12 mouse cellular contexts compared by ENCODE assay signal in the genomic region with DNA sequence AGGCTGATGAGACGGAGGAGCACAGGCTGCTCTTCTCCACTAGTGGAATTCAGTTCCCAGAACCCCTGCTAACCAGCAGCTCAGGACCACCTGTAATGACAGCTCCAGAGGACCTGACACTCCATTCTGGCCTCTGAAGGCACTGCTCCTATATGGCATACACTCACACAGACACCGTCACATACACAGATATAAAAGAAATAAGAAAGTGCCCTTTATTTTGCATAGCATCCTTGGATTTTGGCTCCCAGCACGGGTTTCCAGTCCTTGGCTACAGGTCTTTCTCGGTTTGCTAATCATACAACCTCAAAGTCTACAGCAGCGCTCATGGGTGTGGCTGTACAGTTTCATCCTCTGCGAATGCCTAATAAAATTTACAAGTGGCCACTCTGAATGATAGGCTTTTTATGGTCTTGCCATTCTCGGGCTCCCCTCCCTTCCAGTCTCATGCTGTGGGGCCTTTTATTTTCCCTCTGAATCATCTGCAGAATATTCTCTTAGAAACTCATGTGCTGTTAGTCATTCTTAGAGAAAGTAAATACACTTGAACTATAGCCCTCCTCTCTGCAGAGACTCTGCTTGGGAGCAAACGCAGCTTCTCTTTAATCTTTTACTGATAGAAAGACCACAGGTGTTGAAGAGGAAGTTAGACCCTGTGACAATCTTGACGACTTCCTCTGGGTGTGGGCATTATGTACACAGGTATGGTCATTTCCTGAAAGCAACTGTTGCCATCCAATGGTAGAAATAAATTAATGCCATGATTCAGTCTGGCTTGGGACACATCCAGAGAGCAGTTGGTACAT.
DNase-seq lines count a peak whose midpoint lies in the region; ATAC-seq and TF ChIP-seq lines count a peak whose summit lies in the region.
"Had no signal": no experiment of that assay in that cellular context is flagged by ENCODE, and none has a peak within 500 bp of the region (broad histone marks: within the 10 kb centered on the region; RNA-seq: fewer than 3 reads in every experiment).

No protein-coding gene starts in this region.

- TF ChIP-seq CTCF in lung, postnatal 0 days (IDR thresholded peaks at IDR 0.05), result no peak

- WGBS in lung, postnatal 0 days, result 49% methylated on average over 9 of the region's 9 CpGs
- WGBS in stomach, embryonic 14.5 days, result 61% methylated on average over 9 of the region's 9 CpGs
- 67% methylated on average over 9 of the region's 9 CpGs for WGBS in kidney, embryonic 14.5 days
- WGBS in midbrain, embryonic 16.5 days, result 79% methylated on average over 9 of the region's 9 CpGs

- peak; percentile 52; the same call in 1 of the 2 replicates for TF ChIP-seq EP300 in lung, postnatal 0 days (IDR thresholded peaks at IDR 0.05)

- H3K27me3 ChIP-seq in lung, postnatal 0 days (replicated peaks; ENCODE audit: insufficient read depth, low read length), result no peaks in the 10 kb centered on the region
- no peaks in the 10 kb centered on the region for H3K27me3 ChIP-seq in stomach, embryonic 14.5 days (ENCODE audit: control insufficient read depth, insufficient read depth, low read length)
- H3K27me3 ChIP-seq in kidney, embryonic 14.5 days (ENCODE audit: control insufficient read depth, insufficient read depth, low read length), result no peaks in the 10 kb centered on the region
- H3K27me3 ChIP-seq in midbrain, embryonic 16.5 days (ENCODE audit: control insufficient read depth, insufficient read depth, low read depth, low read length), result no peaks in the 10 kb centered on the region
- H3K27me3 ChIP-seq: limb, embryonic 12.5 days had no signal

- no peak overlapping the region for H3K4me2 ChIP-seq in lung, postnatal 0 days (replicated peaks; ENCODE audit: low read depth, low read length)
- no peak overlapping the region for H3K4me2 ChIP-seq in stomach, embryonic 14.5 days (replicated peaks; ENCODE audit: low read depth, low read length)
- H3K4me2 ChIP-seq in kidney, embryonic 14.5 days (replicated peaks; ENCODE audit: low read depth, low read length), result no peak overlapping the region
- H3K4me2 ChIP-seq in midbrain, embryonic 16.5 days (ENCODE audit: low read length), result no peak overlapping the region
- H3K4me2 ChIP-seq: heart, embryonic 11.5 days; limb, embryonic 12.5 days had no signal

- no peaks in the 10 kb centered on the region for H3K4me1 ChIP-seq in lung, postnatal 0 days (ENCODE audit: insufficient read depth, low read depth, low read length)
- peaks cover 6% of the 10 kb centered on the region; the same call in 1 of the 2 replicates for H3K4me1 ChIP-seq in stomach, embryonic 14.5 days (ENCODE audit: control insufficient read depth, insufficient read depth, low read length)
- H3K4me1 ChIP-seq in kidney, embryonic 14.5 days (ENCODE audit: control insufficient read depth, insufficient read depth, low read length), result peaks cover 8% of the 10 kb centered on the region; the same call in 1 of the 2 replicates
- H3K4me1 ChIP-seq in midbrain, embryonic 16.5 days (ENCODE audit: control insufficient read depth, insufficient read depth, low read length), result no peaks in the 10 kb centered on the region

- no peaks in the 10 kb centered on the region for H3K36me3 ChIP-seq in lung, postnatal 0 days (ENCODE audit: insufficient read depth, low read length)
- H3K36me3 ChIP-seq in stomach, embryonic 14.5 days (ENCODE audit: control insufficient read depth, insufficient read depth, low read length), result no peaks in the 10 kb centered on the region
- H3K36me3 ChIP-seq in kidney, embryonic 14.5 days (ENCODE audit: control insufficient read depth, insufficient read depth, low read length), result no peaks in the 10 kb centered on the region
- H3K36me3 ChIP-seq in midbrain, embryonic 16.5 days (ENCODE audit: control insufficient read depth, insufficient read depth, low read length), result no peaks in the 10 kb centered on the region
- H3K36me3 ChIP-seq: embryonic facial prominence, embryonic 10.5 days; limb, embryonic 12.5 days had no signal

- no peaks in the 10 kb centered on the region for H3K9me3 ChIP-seq in lung, postnatal 0 days (ENCODE audit: low read length)
- no peaks in the 10 kb centered on the region for H3K9me3 ChIP-seq in stomach, embryonic 14.5 days (ENCODE audit: control insufficient read depth, low read depth, low read length)
- H3K9me3 ChIP-seq in kidney, embryonic 14.5 days (ENCODE audit: control insufficient read depth, low read length), result no peaks in the 10 kb centered on the region
- H3K9me3 ChIP-seq in midbrain, embryonic 16.5 days (replicated peaks; ENCODE audit: control insufficient read depth, low read length, poor library complexity, severe bottlenecking), result no peaks in the 10 kb centered on the region
- H3K9me3 ChIP-seq: embryonic facial prominence, embryonic 10.5 days; limb, embryonic 12.5 days had no signal

- H3K9ac ChIP-seq in lung, postnatal 0 days (replicated peaks; ENCODE audit: low read depth), result no peak overlapping the region
- no peak overlapping the region for H3K9ac ChIP-seq in stomach, embryonic 14.5 days (replicated peaks; ENCODE audit: low read depth, low read length)
- H3K9ac ChIP-seq in kidney, embryonic 14.5 days (ENCODE audit: low read depth, low read length), result no peak overlapping the region
- H3K9ac ChIP-seq in midbrain, embryonic 16.5 days (ENCODE audit: low read depth, low read length), result no peak overlapping the region
- H3K9ac ChIP-seq: forebrain, postnatal 0 days; limb, embryonic 12.5 days had no signal

- H3K27ac ChIP-seq in lung, postnatal 0 days (ENCODE audit: low read length), result no peak overlapping the region
- 0 out of 2 replicates have a peak overlapping the region, but pooled peaks have one; percentile 12 for H3K27ac ChIP-seq in stomach, embryonic 14.5 days (ENCODE audit: low read length)
- no peak overlapping the region for H3K27ac ChIP-seq in kidney, embryonic 14.5 days (ENCODE audit: low read depth, low read length)
- no peak overlapping the region for H3K27ac ChIP-seq in midbrain, embryonic 16.5 days (ENCODE audit: low read length)
- H3K27ac ChIP-seq: embryonic facial prominence, embryonic 10.5 days; limb, embryonic 12.5 days had no signal

- ATAC-seq in lung, postnatal 0 days, result peak; percentile 66
- ATAC-seq in stomach, embryonic 14.5 days (ENCODE audit: insufficient number of reproducible peaks, insufficient read depth, low FRiP score, low read depth), result peak; percentile 67; the same call in 1 of the 2 replicates
- ATAC-seq in kidney, embryonic 14.5 days (ENCODE audit: low FRiP score, low TSS enrichment), result no peak
- ATAC-seq in midbrain, embryonic 16.5 days, result no peak
- ATAC-seq: forebrain, postnatal 0 days had no signal

- H3K4me3 ChIP-seq in lung, postnatal 0 days (ENCODE audit: low read depth, low read length), result no peak overlapping the region
- H3K4me3 ChIP-seq in stomach, embryonic 14.5 days (ENCODE audit: low read depth, low read length), result no peak overlapping the region
- H3K4me3 ChIP-seq in kidney, embryonic 14.5 days (ENCODE audit: low read length), result no peak overlapping the region
- H3K4me3 ChIP-seq in midbrain, embryonic 16.5 days (ENCODE audit: low read depth, low read length), result no peak overlapping the region
- H3K4me3 ChIP-seq: embryonic facial prominence, embryonic 10.5 days; limb, embryonic 12.5 days had no signal

- DNase-seq in lung, postnatal 0 days (ENCODE audit: low spot score), result peak; percentile 62
- DNase-seq in lung, postnatal 10 days, result no peak
- peak; percentile 34 to 44 for DNase-seq in CD8-positive naive resting alpha-beta T cell, adult 2 months (ENCODE audit: low read depth in 2 of 2, low spot score in 2 of 2)
- peak; percentile 47 for DNase-seq in induced T-regulatory cell, adult 2 months (ENCODE audit: low read depth)
- no peak for DNase-seq in cerebellum, postnatal 25 days
- DNase-seq: forebrain, postnatal 0 days had no signal

Comparison
In these comparisons a context has a peak if more than half of its experiments do, and no peak if none do; other contexts are left out.
1. DNase-seq: peak in lung, postnatal 0 days (single experiment), CD8-positive naive resting alpha-beta T cell, adult 2 months (2 of 2) and induced T-regulatory cell, adult 2 months (single experiment); none in lung, postnatal 10 days (single experiment) and cerebellum, postnatal 25 days (0 of 2).
2. ATAC-seq: peak in lung, postnatal 0 days (single experiment) and stomach, embryonic 14.5 days (single experiment); none in kidney, embryonic 14.5 days (single experiment) and midbrain, embryonic 16.5 days (single experiment).